Mouse (Mus musculus): ENCODE results near the gene Usp24.

- TF ChIP-seq CTCF (conservative IDR thresholded peaks at IDR 0.05; ENCODE audit: insufficient read depth, insufficient read length, low read depth, low read length): no peak
- no peak for TF ChIP-seq POLR2A (IDR thresholded peaks at IDR 0.05; ENCODE audit: low read depth, low read length)
These were observed 93.6 kb downstream of the Usp24 start for GRCm38 (mm10) chr4:106409621-106410020.
